Mouse (Mus musculus) adrenal gland, postnatal 14 days (tissue): ENCODE data around the gene Qpctl. TPM values are rescaled to one million over a fixed set of nuclear protein-coding genes. Genes with fewer than 3 reads are reported as not detected.

Experiments used
- DNase-seq: peaks from one replicate; pipeline ENCODE4 v3.0.0; 2021; ENCODE audit warnings: mixed read lengths
- total RNA-seq: library from RNA; stranded (reverse); gene quantifications from 2 replicates; pipeline ENCODE4 v1.2.3, GENCODE M21; 2021

Gene Qpctl
- total RNA-seq, 1 experiment from 2014 or later: 13.2 TPM

DNA sequence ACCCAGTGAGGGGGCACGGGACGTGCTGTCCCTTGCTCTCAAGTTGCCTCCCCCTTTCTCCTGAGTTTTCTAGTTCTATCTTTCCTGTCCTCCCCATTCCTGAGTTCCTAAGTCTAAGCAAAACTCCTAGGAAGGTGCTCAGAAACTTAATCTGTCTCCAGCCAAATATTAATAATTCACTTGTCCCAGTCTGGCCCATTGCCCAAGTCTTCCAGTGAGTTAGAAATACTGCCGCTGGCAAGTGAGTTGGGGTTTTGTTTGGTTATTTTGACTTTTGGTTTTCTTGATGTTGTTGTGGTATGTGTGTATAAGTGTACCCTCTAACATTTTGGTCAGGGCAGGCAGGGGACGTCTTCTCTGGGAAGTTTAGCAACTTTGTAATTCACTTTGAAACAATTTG is 27.4 kb downstream of the Qpctl start:
- peak; percentile 52 for DNase-seq

- DNase-seq: peak; percentile 96
Measured at GRCm38 (mm10) chr7:19119631-19120429, 29.3 kb downstream of the Qpctl start, which contains the start of gene Fbxo46. Fbxo46 (plus strand) TSS chr7:19119859.

DNA sequence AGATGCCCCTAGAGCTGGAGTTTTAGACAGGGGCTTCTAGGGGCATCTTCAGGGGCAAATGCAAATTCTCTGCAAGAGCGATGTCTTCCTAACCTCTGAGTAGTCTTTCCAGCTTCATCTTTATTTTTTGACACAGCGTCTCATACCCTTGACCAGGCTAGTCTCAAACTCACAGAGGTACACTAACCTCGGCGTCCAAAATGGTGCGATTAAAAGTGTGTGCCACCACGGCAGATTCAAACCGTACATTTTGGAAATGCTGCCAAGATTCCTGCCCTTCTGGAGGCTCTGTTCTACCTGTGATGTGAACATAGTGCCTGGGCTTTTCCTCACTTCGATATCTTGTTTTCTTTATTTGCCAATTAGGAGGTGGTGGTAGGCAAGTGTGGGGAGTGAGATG is 30.0 kb downstream of the Qpctl start:
- no peak for DNase-seq

DNA sequence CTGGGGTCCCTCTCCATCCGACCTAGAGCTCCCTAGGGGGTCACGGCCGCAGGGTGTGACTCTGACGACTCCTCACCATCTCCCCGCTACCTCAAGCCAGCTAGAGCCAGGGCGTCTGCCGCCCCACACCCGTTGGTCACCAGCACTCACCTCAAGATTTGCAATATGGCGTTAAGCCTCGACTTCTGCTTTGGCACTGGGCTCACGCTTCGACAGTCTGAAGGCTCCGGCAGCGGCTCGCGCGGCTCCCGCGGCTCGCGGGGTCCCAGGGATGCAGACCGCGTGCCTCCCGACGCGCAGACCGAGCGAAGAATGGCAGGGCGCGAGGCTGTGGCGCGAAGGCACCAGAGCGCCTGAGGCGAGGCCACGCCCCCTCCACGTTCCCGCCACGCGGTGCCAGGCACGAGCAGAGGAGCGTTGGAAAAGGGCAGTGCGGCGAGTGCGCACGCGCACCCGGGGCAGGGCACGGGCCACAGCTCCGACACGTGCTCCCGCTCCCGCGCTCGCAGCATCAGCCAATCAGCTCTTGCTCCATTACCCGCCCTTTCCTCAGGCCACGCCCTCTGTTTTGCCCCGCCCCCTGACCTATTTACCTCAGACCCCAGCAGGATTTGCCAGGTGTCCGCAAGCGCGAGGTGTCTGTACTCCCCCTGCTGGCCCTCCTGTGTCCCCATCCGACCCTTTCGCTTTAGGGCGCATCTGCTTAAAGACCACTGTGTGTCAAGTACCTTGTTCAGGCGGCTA is 30.9 kb downstream of the Qpctl start, which contains the start of gene Gm4969:
Gene Gm4969, minus strand, starts transcription at position 341 of the 744 bp plus-strand sequence.
- DNase-seq: peak; percentile 75

DNA sequence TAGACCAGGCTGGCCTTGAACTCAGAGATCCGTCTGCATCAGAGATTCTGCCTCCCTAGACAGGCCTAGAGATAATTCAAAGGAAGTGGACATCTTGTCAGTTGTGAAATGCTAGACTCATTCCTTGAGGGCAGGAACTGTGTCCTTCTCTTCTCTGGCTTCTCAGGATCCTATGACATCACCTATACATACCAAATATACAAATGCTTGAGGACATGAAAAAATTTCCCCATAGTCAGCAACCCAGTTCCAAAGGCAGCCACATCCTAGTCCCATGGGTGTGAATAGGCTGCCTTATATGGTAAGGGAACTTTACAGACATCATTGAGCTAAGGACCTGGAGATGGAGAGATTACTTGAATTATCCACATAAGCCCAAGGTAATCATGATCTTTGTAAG is 39.5 kb downstream of the Qpctl start:
- no peak for DNase-seq

DNA sequence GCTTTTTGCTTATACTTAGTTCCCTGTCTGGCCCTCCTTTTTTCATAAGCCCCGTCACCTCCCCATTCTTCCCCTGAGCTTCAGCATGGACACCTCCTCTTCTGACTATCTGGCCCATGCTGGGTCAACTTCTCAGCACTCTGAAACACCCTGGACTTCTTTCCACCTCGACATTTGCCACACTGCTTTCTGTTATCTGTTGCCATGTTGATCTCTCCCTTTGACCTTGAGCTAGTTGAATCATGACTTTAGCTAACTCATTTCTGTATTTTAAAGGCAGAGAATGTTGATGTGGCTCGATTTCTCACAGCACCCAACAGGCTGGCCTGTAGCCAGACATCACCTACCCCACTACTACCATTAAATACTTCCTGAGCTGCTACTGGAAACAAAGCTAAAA is 41.7 kb downstream of the Qpctl start:
- DNase-seq: peak; percentile 43

- no peak for DNase-seq
Measured at GRCm38 (mm10) chr7:19104486-19104885, 44.6 kb downstream of the Qpctl start.

DNA sequence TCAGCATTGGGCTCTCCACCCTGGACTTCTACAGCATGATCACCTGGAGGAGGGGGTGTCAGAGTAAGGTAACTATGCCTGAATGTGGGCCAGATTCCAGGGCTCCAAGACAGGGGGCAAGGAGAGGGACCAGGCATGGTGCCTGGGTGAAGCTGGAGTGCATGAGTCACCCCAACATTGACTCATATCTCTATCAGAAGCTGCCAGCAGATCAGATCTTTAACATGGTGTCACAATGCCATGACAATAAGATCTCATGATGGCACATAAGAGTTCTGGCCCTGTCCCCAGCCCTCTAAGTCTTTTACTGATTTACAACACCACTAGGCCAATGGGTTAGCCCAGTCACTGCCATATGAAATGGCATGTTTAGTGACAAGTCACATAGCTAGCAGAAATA is 45.4 kb downstream of the Qpctl start:
- DNase-seq: peak; percentile 35

DNA sequence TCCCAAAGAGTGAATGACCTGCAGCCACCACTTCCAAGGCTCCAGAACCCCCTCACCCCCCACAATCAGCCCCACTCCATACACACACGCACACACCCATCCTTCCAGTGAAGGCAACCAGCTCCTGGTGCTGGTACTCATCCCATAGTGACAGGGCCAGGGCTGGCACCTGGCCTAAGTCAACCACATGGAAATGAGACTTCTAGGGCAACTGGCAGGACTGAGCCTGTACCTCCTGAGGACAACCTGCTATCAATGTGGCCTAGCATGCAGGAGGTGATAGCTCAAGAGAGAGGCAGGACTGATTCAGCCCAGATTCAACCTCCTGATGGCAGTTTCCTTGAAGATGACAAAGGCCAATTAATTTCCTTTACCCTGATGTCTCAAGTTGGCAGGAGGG is 48.8 kb downstream of the Qpctl start:
- DNase-seq: no peak

DNA sequence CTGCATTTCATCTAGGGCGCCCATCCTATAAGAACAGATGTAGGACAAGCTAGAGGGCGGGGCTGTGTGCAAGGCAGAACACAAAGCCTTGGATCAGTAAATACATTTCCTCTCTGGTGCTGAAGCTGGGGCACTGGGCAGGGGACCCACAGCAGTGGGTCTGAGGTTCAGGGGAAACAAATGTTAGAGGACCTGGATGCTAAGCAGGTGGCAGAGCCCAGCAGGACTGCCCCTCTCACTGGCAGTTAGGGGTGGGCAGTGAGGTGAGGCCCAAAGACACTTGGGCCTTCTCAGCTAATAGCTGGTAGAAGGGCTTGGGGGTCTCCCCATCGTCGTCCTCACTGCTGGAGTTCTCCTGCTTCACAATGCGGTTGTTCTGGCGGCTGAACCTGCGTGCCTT is 50.3 kb downstream of the Qpctl start:
- peak; percentile 2 for DNase-seq

DNA sequence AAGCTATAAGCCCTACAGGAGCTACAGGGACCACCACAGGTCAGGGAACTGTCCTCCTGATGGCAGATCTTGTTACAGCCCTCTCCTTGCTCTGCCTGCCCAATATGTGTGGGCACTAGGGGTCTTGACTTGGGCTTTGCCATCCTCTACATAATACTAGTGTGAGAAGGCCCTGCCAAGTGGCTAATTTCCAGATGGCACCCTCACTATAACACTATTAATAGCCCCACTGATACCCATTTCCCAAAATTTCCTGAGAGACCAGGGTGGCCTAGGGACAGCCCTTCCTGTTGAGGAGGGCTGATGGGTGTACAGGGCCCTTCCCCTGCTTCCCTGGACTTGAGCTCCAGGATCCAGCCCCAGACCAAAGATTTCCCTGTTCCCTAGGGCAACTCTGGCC is 51.2 kb downstream of the Qpctl start:
- peak; percentile 17 for DNase-seq

- peak; percentile 7 for DNase-seq
Measured at GRCm38 (mm10) chr7:19097217-19097616, 51.9 kb downstream of the Qpctl start.

- peak; percentile 5 for DNase-seq
Measured at GRCm38 (mm10) chr7:19096421-19096976, 52.6 kb downstream of the Qpctl start.

- peak; percentile 91 for DNase-seq
Measured at GRCm38 (mm10) chr7:19095751-19096110, 53.4 kb downstream of the Qpctl start.

GRCm38 (mm10) chr7:19094826-19095750 is 54.0 kb downstream of the Qpctl start:
- DNase-seq: peak; percentile 83

DNA sequence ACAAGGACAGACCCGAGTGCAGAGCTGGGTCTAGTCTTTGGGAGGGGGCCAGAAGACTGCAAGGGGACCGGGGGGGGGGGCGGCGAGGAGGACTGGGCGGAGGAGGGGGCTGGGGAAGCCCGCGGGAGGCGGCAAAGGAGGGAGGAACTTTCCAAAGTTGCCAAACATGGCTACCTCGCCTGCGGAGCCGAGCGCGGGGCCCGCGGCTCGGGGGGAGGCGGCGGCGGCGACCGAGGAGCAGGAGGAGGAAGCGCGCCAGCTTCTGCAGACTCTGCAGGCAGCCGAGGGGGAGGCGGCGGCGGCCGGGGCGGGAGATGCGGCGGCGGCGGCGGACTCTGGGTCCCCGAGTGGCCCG is 54.6 kb downstream of the Qpctl start, which contains the start of gene Six5:
Gene Six5, plus strand, starts transcription at position 124 of the 355 bp plus-strand sequence.
- DNase-seq: peak; percentile 81

- peak; percentile 99 for DNase-seq
Measured at GRCm38 (mm10) chr7:19093537-19094385, 55.3 kb downstream of the Qpctl start.

GRCm38 (mm10) chr7:19093174-19093521 is 55.9 kb downstream of the Qpctl start:
- peak; percentile 95 for DNase-seq

DNA sequence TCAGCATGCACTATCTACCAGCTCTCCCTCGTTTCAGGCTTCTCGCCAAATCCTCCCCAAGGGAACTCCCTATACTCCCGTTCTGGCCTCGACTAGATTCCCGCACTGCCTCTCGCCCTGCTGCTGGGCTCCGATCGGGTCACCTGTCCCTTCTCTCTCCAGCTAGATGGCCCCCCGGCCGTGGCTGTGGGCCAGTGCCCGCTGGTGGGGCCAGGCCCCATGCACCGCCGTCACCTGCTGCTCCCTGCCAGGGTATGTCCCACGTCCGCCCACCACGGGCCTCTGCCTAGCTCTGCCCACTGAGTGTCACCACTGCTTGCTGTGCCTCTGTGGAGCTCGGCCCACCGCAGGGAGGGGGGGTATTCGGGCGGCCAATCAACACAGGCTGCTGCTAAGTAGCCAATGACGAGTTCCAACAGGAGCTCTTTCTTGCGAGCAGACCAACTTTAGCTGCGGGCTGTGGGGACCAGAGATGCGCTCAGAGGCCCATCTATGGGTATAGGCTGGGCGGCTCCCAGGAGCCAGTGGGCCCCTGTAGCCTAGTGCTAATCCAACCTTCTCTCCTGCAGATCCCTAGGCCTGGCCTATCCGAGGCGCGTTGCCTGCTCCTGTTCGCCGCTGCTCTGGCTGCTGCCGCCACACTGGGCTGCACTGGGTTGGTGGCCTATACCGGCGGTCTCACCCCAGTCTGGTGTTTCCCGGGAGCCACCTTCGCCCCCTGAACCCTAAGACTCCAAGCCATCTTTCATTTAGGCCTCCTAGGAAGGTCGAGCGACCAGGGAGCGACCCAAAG is 56.5 kb downstream of the Qpctl start:
- DNase-seq: peak; percentile 76

DNA sequence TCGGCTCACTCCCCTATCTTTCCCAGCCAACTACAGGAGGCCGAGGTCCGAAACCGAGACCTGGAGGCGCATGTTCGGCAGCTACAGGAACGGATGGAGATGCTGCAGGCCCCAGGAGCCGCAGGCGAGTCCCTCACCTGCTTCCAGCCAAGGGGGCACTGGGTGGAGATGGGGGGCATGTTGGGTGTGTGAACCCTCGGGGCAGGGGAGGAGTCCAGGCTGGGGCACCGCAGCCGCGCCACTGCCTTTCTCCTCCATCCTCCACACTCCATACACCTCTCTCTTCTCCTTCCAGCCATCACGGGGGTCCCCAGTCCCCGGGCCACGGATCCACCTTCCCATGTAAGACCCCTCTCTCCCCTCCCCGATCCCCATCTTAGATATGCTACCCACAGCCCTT is 57.2 kb downstream of the Qpctl start:
- no peak for DNase-seq
